Mouse (Mus musculus) ES-E14 (cell line): ENCODE measurements around the gene Zmpste24.

ENCODE experiments used
- CHD2 ChIP-seq: IDR thresholded peaks from 2 replicates; pipeline ENCODE4 v1.6.1; 2014; ENCODE audit warnings: mild to moderate bottlenecking, low read depth, low read length, inconsistent platforms
- HCFC1 ChIP-seq: IDR thresholded peaks from 2 replicates; pipeline ENCODE4 v1.6.1; 2012; ENCODE audit warnings: low read length, inconsistent platforms, borderline replicate concordance; ENCODE audit not compliant: insufficient read depth
- MAFK ChIP-seq: IDR thresholded peaks from 2 replicates; pipeline ENCODE4 v1.6.1; 2014; ENCODE audit warnings: mild to moderate bottlenecking, low read depth, low read length, inconsistent platforms; ENCODE audit not compliant: insufficient read depth
- ZC3H11A ChIP-seq: IDR thresholded peaks from 2 replicates; pipeline ENCODE4 v1.6.1; 2012; ENCODE audit warnings: low read depth, mild to moderate bottlenecking, inconsistent platforms, low read length, borderline replicate concordance
- ZNF384 ChIP-seq: IDR thresholded peaks from 2 replicates; pipeline ENCODE4 v1.6.1; 2012; ENCODE audit warnings: low read depth, low read length, inconsistent platforms

GRCm38 (mm10) chr4:121015268-121015659 is 82.8 kb downstream of the Zmpste24 start:
- TF ChIP-seq HCFC1: no peak
- no peak for TF ChIP-seq CHD2
- no peak for TF ChIP-seq ZC3H11A
- no peak for TF ChIP-seq MAFK
- no peak for TF ChIP-seq ZNF384
